29 mouse cellular contexts compared by ENCODE assay signal in the genomic region with DNA sequence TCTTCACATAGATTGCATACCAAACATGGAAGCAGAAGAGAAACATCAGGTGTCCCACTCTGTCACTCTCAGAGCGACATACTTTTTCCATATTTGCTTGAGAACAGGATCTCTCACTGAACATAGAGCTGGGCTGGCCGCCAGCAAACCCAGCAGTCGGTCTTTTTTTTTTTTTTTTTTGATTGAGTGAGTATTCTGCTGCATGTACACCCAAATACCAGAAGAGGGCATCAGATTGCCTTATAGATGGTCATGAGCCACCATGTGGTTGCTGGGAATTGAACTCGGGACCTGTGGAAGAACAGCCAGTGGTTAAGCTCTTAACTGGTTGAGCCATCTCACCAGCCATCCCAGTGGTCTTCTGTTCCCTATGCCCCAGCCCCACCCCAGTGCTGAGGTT. TPM values are rescaled to one million over a fixed set of nuclear protein-coding genes. Genes with fewer than 3 reads are reported as not detected.
A peak's percentile ranks its signal among the peaks of the same experiment; 100 is the strongest.
DNase-seq lines count a peak whose midpoint lies in the region; TF ChIP-seq lines count a peak whose summit lies in the region.
"Had no signal": no experiment of that assay in that cellular context is flagged by ENCODE, and none has a peak within 500 bp of the region (broad histone marks: within the 10 kb centered on the region; RNA-seq: fewer than 3 reads in every experiment).

No protein-coding gene starts in this region.

- H3K4me1 ChIP-seq in cerebellum, adult 2 months (ENCODE audit: control insufficient read depth, insufficient read depth, low read length), result no peaks in the 10 kb centered on the region
- H3K4me1 ChIP-seq: embryonic facial prominence, embryonic 12.5 days; heart, embryonic 13.5 days; hindbrain, embryonic 15.5 days; limb, embryonic 10.5 days; lung, embryonic 15.5 days; midbrain, embryonic 12.5 days had no signal

- no peaks in the 10 kb centered on the region for H3K27me3 ChIP-seq in cerebellum, adult 2 months (ENCODE audit: control insufficient read depth, insufficient read depth, low read length)
- H3K27me3 ChIP-seq: embryonic facial prominence, embryonic 12.5 days; hindbrain, embryonic 15.5 days; lung, embryonic 15.5 days; midbrain, embryonic 12.5 days had no signal

- no peak overlapping the region for H3K4me3 ChIP-seq in layer of hippocampus, adult 2 months
- H3K4me3 ChIP-seq in cerebellum, adult 2 months (replicated peaks; ENCODE audit: insufficient read depth, low read depth, low read length), result no peak overlapping the region
- H3K4me3 ChIP-seq: embryonic facial prominence, embryonic 12.5 days; gastrocnemius, adult 2 months; heart, embryonic 13.5 days; hindbrain, embryonic 15.5 days; left cerebral cortex, adult 2 months; limb, embryonic 10.5 days; lung, embryonic 15.5 days; midbrain, embryonic 12.5 days; myocyte had no signal

- TF ChIP-seq POLR2A in cerebellum, adult 2 months (IDR thresholded peaks at IDR 0.05; ENCODE audit: borderline replicate concordance, insufficient read depth, low read length), result no peak

- no peak overlapping the region for H3K27ac ChIP-seq in layer of hippocampus, adult 2 months
- no peak overlapping the region for H3K27ac ChIP-seq in cerebellum, adult 2 months (ENCODE audit: insufficient read depth, low read length)
- H3K27ac ChIP-seq: embryonic facial prominence, embryonic 12.5 days; gastrocnemius, adult 2 months; heart, embryonic 13.5 days; hindbrain, embryonic 15.5 days; left cerebral cortex, adult 2 months; limb, embryonic 10.5 days; lung, embryonic 15.5 days; midbrain, embryonic 12.5 days had no signal

- 30% methylated on average over 4 of the region's 4 CpGs for WGBS in cerebellum, adult 2 months

- no peak for DNase-seq in layer of hippocampus, adult 2 months (ENCODE audit: low spot score in 2 of 2)
- no peak for DNase-seq in layer of hippocampus, postnatal 36 days
- DNase-seq in 3T3-L1 (ENCODE audit: low read depth, low spot score) (peak; percentile 36), 416B (ENCODE audit: low read depth) (peak; percentile 45), NIH3T3 (ENCODE audit: low read depth) (peak; percentile 9)
- no peak for DNase-seq in cerebellum, postnatal 4 days (ENCODE audit: low spot score in 2 of 2)
- no peak for DNase-seq in cerebellum, adult 2 months
- DNase-seq in kidney, postnatal 10 days, result no peak
- DNase-seq: cerebellum, adult 9-10 months; gastrocnemius, adult 2 months; heart, postnatal 36 days; kidney, adult 18-20 months; kidney, postnatal 14 days; thymus, adult 2 months had no signal

- TF ChIP-seq CTCF in layer of hippocampus, adult 2 months (conservative IDR thresholded peaks at IDR 0.05), result peak; percentile 52
- TF ChIP-seq CTCF in cerebellum, adult 2 months (IDR thresholded peaks at IDR 0.05; ENCODE audit: borderline replicate concordance, insufficient read depth, low read depth, low read length), result no peak

RNA-seq across cellular contexts. Expression of a gene that starts 21.9 kb away (rescaled TPM):
- total RNA-seq in layer of hippocampus, adult 2 months (2021), result 1 to 10 TPM; 2.3 to 3.4 TPM
- 1 to 10 TPM; 2.8 to 3.8 TPM for total RNA-seq in layer of hippocampus, postnatal 36 days (2021)
- polyA plus RNA-seq in cerebellum, adult 2 months (2012; rRNA removed), result 0.97 and 1.2 TPM in 2 replicates
- total RNA-seq: gastrocnemius, adult 2 months; megakaryocyte progenitor cell, adult 5-6 weeks had no signal
- polyA plus RNA-seq: embryonic facial prominence, embryonic 12.5 days; limb, embryonic 10.5 days; Patski had no signal

RNA-seq across cellular contexts. Expression of a gene that starts 30.9 kb away (rescaled TPM):
- under 1 TPM; 0.67 to 0.79 TPM for total RNA-seq in layer of hippocampus, adult 2 months (2021)
- under 1 TPM; 0.35 to 0.42 TPM for total RNA-seq in layer of hippocampus, postnatal 36 days (2021)
- 0.05 and 0.13 TPM in 2 replicates for polyA plus RNA-seq in cerebellum, adult 2 months (2012; rRNA removed)
- total RNA-seq: gastrocnemius, adult 2 months; heart, postnatal 36 days; liver, adult 2 months; megakaryocyte progenitor cell, adult 5-6 weeks had no signal
- polyA plus RNA-seq: gonadal fat pad, adult 2 months; hindbrain, embryonic 15.5 days; liver, adult 2 months; midbrain, embryonic 12.5 days; myocyte; neural tube, embryonic 14.5 days; Patski; spleen, adult 2 months; stomach, embryonic 14.5 days had no signal

Comparison
In these comparisons a context has a peak if more than half of its experiments do, and no peak if none do; other contexts are left out.
1. DNase-seq: peak in 3T3-L1 (single experiment), 416B (single experiment) and NIH3T3 (single experiment); none in layer of hippocampus, adult 2 months (0 of 2), layer of hippocampus, postnatal 36 days (0 of 2), cerebellum, postnatal 4 days (0 of 2), cerebellum, adult 2 months (0 of 2) and kidney, postnatal 10 days (single experiment).